17 mouse cellular contexts compared by ENCODE assay signal in genomic region chr11:14798314-14798713, GRCm38 (mm10).
"Had no signal": no experiment of that assay in that cellular context is flagged by ENCODE, and none has a peak within 500 bp of the region (broad histone marks: within the 10 kb centered on the region; RNA-seq: fewer than 3 reads in every experiment).

No protein-coding gene starts in this region.

- H3K27ac ChIP-seq: midbrain, embryonic 10.5 days; midbrain, embryonic 13.5 days; midbrain, embryonic 15.5 days; neural tube, embryonic 13.5 days had no signal

- H3K36me3 ChIP-seq: midbrain, embryonic 10.5 days; midbrain, embryonic 13.5 days; midbrain, embryonic 15.5 days; neural tube, embryonic 13.5 days had no signal

- H3K4me3 ChIP-seq: midbrain, embryonic 10.5 days; midbrain, embryonic 13.5 days; midbrain, embryonic 15.5 days; myocyte; neural tube, embryonic 13.5 days had no signal

- H3K4me2 ChIP-seq: lung, embryonic 14.5 days; midbrain, embryonic 13.5 days; midbrain, embryonic 15.5 days; neural tube, embryonic 13.5 days had no signal

- ATAC-seq: midbrain, embryonic 13.5 days; midbrain, embryonic 15.5 days had no signal

- H3K27me3 ChIP-seq: midbrain, embryonic 13.5 days; midbrain, embryonic 15.5 days; neural tube, embryonic 13.5 days had no signal

- H3K4me1 ChIP-seq: midbrain, embryonic 10.5 days; midbrain, embryonic 13.5 days; midbrain, embryonic 15.5 days; neural tube, embryonic 13.5 days had no signal

- H3K9ac ChIP-seq: lung, embryonic 14.5 days; midbrain, embryonic 13.5 days; midbrain, embryonic 15.5 days; neural tube, embryonic 13.5 days had no signal

- DNase-seq: lung, adult 18-20 months; lung, embryonic 14.5 days; lung, postnatal 10 days; lung, postnatal 4 days; retina, postnatal 1 day; right cerebral cortex, adult 18-20 months; right cerebral cortex, postnatal 25 days; right cerebral cortex, postnatal 4 days; spleen, adult 18-20 months; thymus, adult 2 months; thymus, postnatal 25 days; thymus, postnatal 4 days had no signal

- H3K9me3 ChIP-seq: midbrain, embryonic 10.5 days; midbrain, embryonic 13.5 days; midbrain, embryonic 15.5 days; neural tube, embryonic 13.5 days had no signal
